Comparison of ENCODE assay signal across 13 mouse cellular contexts in the genomic region with DNA sequence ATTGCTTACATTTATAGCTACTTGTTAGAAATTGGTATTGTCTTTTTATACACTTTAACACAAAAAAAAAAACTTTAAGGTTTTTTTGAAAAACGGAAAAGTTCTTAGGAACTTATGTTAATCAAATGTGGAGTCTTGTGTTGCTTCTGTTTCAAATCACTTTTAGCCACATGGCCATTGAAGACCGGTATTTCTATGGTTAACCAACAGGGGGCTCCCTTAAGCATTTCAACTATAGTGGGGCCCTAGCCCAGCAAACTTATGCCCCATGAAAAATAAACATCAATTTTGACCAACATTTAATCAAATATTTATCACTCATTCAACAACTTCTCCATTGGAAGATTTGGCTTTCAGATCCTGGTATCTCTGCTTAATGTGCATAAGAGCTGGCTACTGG.
DNase-seq lines count a peak whose midpoint lies in the region; ATAC-seq and TF ChIP-seq lines count a peak whose summit lies in the region.
"Had no signal": no experiment of that assay in that cellular context is flagged by ENCODE, and none has a peak within 500 bp of the region (broad histone marks: within the 10 kb centered on the region; RNA-seq: fewer than 3 reads in every experiment).

No protein-coding gene starts in this region.

- TF ChIP-seq RAD21 in CH12.LX (IDR thresholded peaks at IDR 0.05; ENCODE audit: low read depth, low read length) = peak; percentile 60

- peak; percentile 16; the same call in 1 of the 2 replicates for TF ChIP-seq CTCF in hindbrain, postnatal 0 days (IDR thresholded peaks at IDR 0.05; ENCODE audit: low read depth)
- TF ChIP-seq CTCF in CH12.LX (conservative IDR thresholded peaks at IDR 0.05 in 1 of 2, IDR thresholded peaks at IDR 0.05 in 1 of 2; ENCODE audit: low read depth in 2 of 2, low read length in 2 of 2) = peak in 1 of 2 experiments; percentile 66; a peak in 3 of 4 replicates
- TF ChIP-seq CTCF in lung, adult 2 months (IDR thresholded peaks at IDR 0.05; ENCODE audit: insufficient read depth, low read length) = no peak

- no peak overlapping the region for H3K4me3 ChIP-seq in hindbrain, postnatal 0 days (ENCODE audit: low read length)
- H3K4me3 ChIP-seq in hindbrain, embryonic 13.5 days = no peak overlapping the region
- H3K4me3 ChIP-seq in CH12.LX (replicated peaks in 1 of 3; ENCODE audit: low read depth in 2 of 3, low read length in 2 of 3, poor library complexity in 1 of 3) = no peak overlapping the region
- no peak overlapping the region for H3K4me3 ChIP-seq in lung, adult 2 months (replicated peaks; ENCODE audit: extremely low read depth, low read depth, low read length)
- H3K4me3 ChIP-seq: embryonic facial prominence, embryonic 12.5 days; megakaryocyte, embryonic 14.5 days had no signal

- H3K79me2 ChIP-seq in CH12.LX (replicated peaks; ENCODE audit: control insufficient read depth, extremely low read depth, insufficient read depth, poor library complexity, severe bottlenecking) = no peaks in the 10 kb centered on the region

- intact Hi-C loops in heart, postnatal 14 days (cut with DNase I) = no loop called here

- H3K36me3 ChIP-seq in hindbrain, postnatal 0 days (ENCODE audit: insufficient read depth, low read length) = no peaks in the 10 kb centered on the region
- H3K36me3 ChIP-seq in hindbrain, embryonic 13.5 days = no peaks in the 10 kb centered on the region
- H3K36me3 ChIP-seq in CH12.LX (replicated peaks in 1 of 2; ENCODE audit: control insufficient read depth in 1 of 2, insufficient read depth in 1 of 2, low read length in 1 of 2) = peaks cover 0 to 4% of the 10 kb centered on the region in 2 experiments
- H3K36me3 ChIP-seq: embryonic facial prominence, embryonic 12.5 days had no signal

- TF ChIP-seq EP300 in CH12.LX (IDR thresholded peaks at IDR 0.05; ENCODE audit: low read length) = no peak

- no peak overlapping the region for H3K9ac ChIP-seq in hindbrain, postnatal 0 days (replicated peaks; ENCODE audit: low read length)
- no peak overlapping the region for H3K9ac ChIP-seq in hindbrain, embryonic 13.5 days
- no peak overlapping the region for H3K9ac ChIP-seq in CH12.LX (ENCODE audit: insufficient read depth, low read depth)
- H3K9ac ChIP-seq: embryonic facial prominence, embryonic 12.5 days; forebrain, postnatal 0 days had no signal

- in situ Hi-C loops in CH12.LX (cut with MboI; ENCODE audit: low pct_ligation_motif_present, low pct_unique_long_range_greater_than_20kb, low sequenced_read_pairs) = no loop called here

- no peak for TF ChIP-seq POLR2A in CH12.LX (IDR thresholded peaks at IDR 0.05; ENCODE audit: low read depth, low read length)
- TF ChIP-seq POLR2A in lung, adult 2 months (IDR thresholded peaks at IDR 0.05; ENCODE audit: borderline replicate concordance, extremely low read depth, low read depth, low read length) = no peak

- no peaks in the 10 kb centered on the region for H3K9me3 ChIP-seq in hindbrain, postnatal 0 days (ENCODE audit: low read length)
- H3K9me3 ChIP-seq in hindbrain, embryonic 13.5 days = no peaks in the 10 kb centered on the region
- no peaks in the 10 kb centered on the region for H3K9me3 ChIP-seq in CH12.LX (replicated peaks; ENCODE audit: low read length)
- H3K9me3 ChIP-seq: embryonic facial prominence, embryonic 12.5 days; megakaryocyte, embryonic 14.5 days had no signal

- H3K4me2 ChIP-seq in hindbrain, postnatal 0 days (ENCODE audit: low read depth, low read length) = no peak overlapping the region
- no peak overlapping the region for H3K4me2 ChIP-seq in hindbrain, embryonic 13.5 days
- no peak overlapping the region for H3K4me2 ChIP-seq in CH12.LX (ENCODE audit: insufficient read depth, low read depth, poor library complexity, severe bottlenecking)

- peak; percentile 8 for DNase-seq in hindbrain, postnatal 0 days (ENCODE audit: low spot score)
- DNase-seq in 416B (ENCODE audit: low read depth) = peak; percentile 24
- DNase-seq in CH12.LX (ENCODE audit: extremely low read depth) = peak; percentile 35
- peak; percentile 17 for DNase-seq in c-Kit-positive CD71-positive TER-119-positive erythroid progenitor cells, embryonic 14.5 days (ENCODE audit: low spot score)
- no peak for DNase-seq in lung, adult 2 months
- no peak for DNase-seq in heart, postnatal 14 days
- DNase-seq: forebrain, postnatal 0 days; liver; right cerebral cortex, adult 18-20 months; thymus, postnatal 4 days had no signal

- no peaks in the 10 kb centered on the region for H3K27me3 ChIP-seq in hindbrain, postnatal 0 days (ENCODE audit: insufficient read depth, low read length)
- H3K27me3 ChIP-seq in hindbrain, embryonic 13.5 days = no peaks in the 10 kb centered on the region
- no peaks in the 10 kb centered on the region for H3K27me3 ChIP-seq in CH12.LX (replicated peaks)
- H3K27me3 ChIP-seq: embryonic facial prominence, embryonic 12.5 days; megakaryocyte, embryonic 14.5 days had no signal

- dilution Hi-C loops in CH12.LX (cut with MboI; ENCODE audit: extremely low pct_ligation_motif_present, extremely low pct_unique_long_range_greater_than_20kb, low sequenced_read_pairs) = no loop called here

- 45% methylated on average over 2 of the region's 2 CpGs for WGBS in hindbrain, postnatal 0 days
- 43% methylated on average over 2 of the region's 2 CpGs for WGBS in hindbrain, embryonic 13.5 days
- WGBS in lung, adult 2 months = 59% methylated on average over 2 of the region's 2 CpGs

- no peaks in the 10 kb centered on the region for H3K4me1 ChIP-seq in hindbrain, postnatal 0 days (ENCODE audit: insufficient read depth, low read length)
- peaks cover 18% of the 10 kb centered on the region for H3K4me1 ChIP-seq in hindbrain, embryonic 13.5 days (replicated peaks)
- peaks cover 9 to 11% of the 10 kb centered on the region in 2 experiments; a peak in 2 of 4 replicates for H3K4me1 ChIP-seq in CH12.LX (ENCODE audit: control insufficient read depth in 1 of 2, insufficient read depth in 2 of 2)
- no peaks in the 10 kb centered on the region for H3K4me1 ChIP-seq in lung, adult 2 months (ENCODE audit: control insufficient read depth, insufficient read depth, low read length)
- H3K4me1 ChIP-seq: megakaryocyte, embryonic 14.5 days had no signal

- ATAC-seq in hindbrain, postnatal 0 days = no peak
- ATAC-seq in hindbrain, embryonic 13.5 days (ENCODE audit: low FRiP score) = no peak
- ATAC-seq: forebrain, postnatal 0 days had no signal

- no peak overlapping the region for H3K27ac ChIP-seq in hindbrain, postnatal 0 days
- no peak overlapping the region for H3K27ac ChIP-seq in hindbrain, embryonic 13.5 days
- H3K27ac ChIP-seq in CH12.LX (ENCODE audit: insufficient read depth, low read depth) = no peak overlapping the region
- H3K27ac ChIP-seq: embryonic facial prominence, embryonic 12.5 days had no signal

TF ChIP-seq in CH12.LX, 34 proteins besides CTCF, POLR2A, EP300 and RAD21:
- peak; percentile 42; the same call in 1 of the 2 replicates for TF ChIP-seq MAX (IDR thresholded peaks at IDR 0.05; ENCODE audit: low read length)
- TF ChIP-seq NELFE (IDR thresholded peaks at IDR 0.05; ENCODE audit: low read depth, low read length) = no peak
- TF ChIP-seq ZC3H11A (IDR thresholded peaks at IDR 0.05; ENCODE audit: low read depth, low read length) = no peak
- TF ChIP-seq JUN (IDR thresholded peaks at IDR 0.05; ENCODE audit: insufficient read depth, low read depth, low read length) = no peak
- TF ChIP-seq RCOR1 (conservative IDR thresholded peaks at IDR 0.05; ENCODE audit: low read depth, low read length) = no peak
- no peak for TF ChIP-seq MXI1 (IDR thresholded peaks at IDR 0.05; ENCODE audit: low read depth, low read length)
- TF ChIP-seq TBP (conservative IDR thresholded peaks at IDR 0.05; ENCODE audit: low read depth, low read length) = no peak
- no peak for TF ChIP-seq NRF1 (IDR thresholded peaks at IDR 0.05; ENCODE audit: low read depth, low read length)
- no peak for TF ChIP-seq POLR2AphosphoS2 (IDR thresholded peaks at IDR 0.05; ENCODE audit: low read depth, low read length)
- peak; percentile 61 for TF ChIP-seq SMC3 (IDR thresholded peaks at IDR 0.05; ENCODE audit: low read depth, low read length)
- TF ChIP-seq E2F4 (IDR thresholded peaks at IDR 0.05; ENCODE audit: insufficient replicate concordance, low read depth, low read length) = no peak
- no peak for TF ChIP-seq TCF12 (IDR thresholded peaks at IDR 0.05; ENCODE audit: low read depth, low read length)
- no peak for TF ChIP-seq MEF2A (IDR thresholded peaks at IDR 0.05; ENCODE audit: borderline replicate concordance, low read depth, low read length)
- peak; percentile 93 for TF ChIP-seq MYC (IDR thresholded peaks at IDR 0.05; ENCODE audit: low read depth, low read length)

Comparison
In these comparisons a context has a peak if more than half of its experiments do, and no peak if none do; other contexts are left out.
1. DNase-seq: peak in hindbrain, postnatal 0 days (single experiment), 416B (single experiment), CH12.LX (single experiment) and c-Kit-positive CD71-positive TER-119-positive erythroid progenitor cells, embryonic 14.5 days (single experiment); none in lung, adult 2 months (single experiment) and heart, postnatal 14 days (0 of 2).